Mouse (Mus musculus) E14TG2a.4 (cell line): ENCODE data around the gene Fam214a.

ENCODE experiments used
- H3K27me3 ChIP-seq: 2 replicates; pipeline ENCODE4 v1.6.1; 2014; ENCODE audit warnings: low read length, control low read depth; ENCODE audit not compliant: insufficient read depth
- H3K36me3 ChIP-seq: 2 replicates; pipeline ENCODE4 v1.6.1; 2014; ENCODE audit warnings: low read length, control low read depth; ENCODE audit not compliant: insufficient read depth
- H3K4me1 ChIP-seq: replicated peaks from 2 replicates; pipeline ENCODE4 v1.6.1; 2014; ENCODE audit warnings: low read depth, low read length, control low read depth
- H3K4me3 ChIP-seq: replicated peaks from 2 replicates; pipeline ENCODE4 v1.5.1; 2014; ENCODE audit warnings: mild to moderate bottlenecking, low read length
- H3K9me3 ChIP-seq: 2 replicates; pipeline ENCODE4 v1.6.1; 2014; ENCODE audit warnings: low read length, control low read depth
- CTCF ChIP-seq: conservative IDR thresholded peaks from 2 replicates; pipeline ENCODE4 v1.5.1; 2014; ENCODE audit warnings: low read length
- NANOG ChIP-seq: IDR thresholded peaks from 2 replicates; pipeline ENCODE4 v1.6.1; 2014; ENCODE audit warnings: borderline replicate concordance, low read length, mixed read lengths
- POU5F1 ChIP-seq: IDR thresholded peaks from 2 replicates; pipeline ENCODE4 v1.6.1; 2014; ENCODE audit warnings: low read length, borderline replicate concordance

Fam214a gene

DNA sequence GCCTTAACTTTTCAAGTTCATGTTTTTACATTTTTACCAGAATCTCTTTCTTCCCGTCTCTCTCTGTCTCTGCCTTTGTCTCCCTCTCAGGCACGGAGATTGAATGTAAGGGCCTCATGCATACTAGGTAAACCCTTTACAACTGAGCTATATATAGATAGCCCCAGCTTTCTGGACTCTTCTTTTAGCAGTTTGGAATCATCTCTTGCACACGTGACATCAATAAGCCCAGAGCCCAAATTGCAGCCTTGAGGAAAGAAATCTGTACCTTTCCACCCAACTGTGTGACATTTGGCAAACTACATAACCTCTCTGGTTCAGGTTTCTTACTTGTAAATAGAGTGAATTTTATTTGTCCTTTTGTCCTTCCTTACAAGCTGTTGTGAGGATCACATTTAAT, 119.7 kb downstream of the Fam214a start:
- Histone ChIP-seq H3K4me3 (peak overlapping the region; percentile 91), H3K27me3 (peaks cover 19% of the 10 kb centered on the region), H3K9me3 (no peaks in the 10 kb centered on the region), H3K4me1 (peaks cover 16% of the 10 kb centered on the region), H3K36me3 (no peaks in the 10 kb centered on the region)
- TF ChIP-seq NANOG: no peak
- no peak for TF ChIP-seq POU5F1
- no peak for TF ChIP-seq CTCF

DNA sequence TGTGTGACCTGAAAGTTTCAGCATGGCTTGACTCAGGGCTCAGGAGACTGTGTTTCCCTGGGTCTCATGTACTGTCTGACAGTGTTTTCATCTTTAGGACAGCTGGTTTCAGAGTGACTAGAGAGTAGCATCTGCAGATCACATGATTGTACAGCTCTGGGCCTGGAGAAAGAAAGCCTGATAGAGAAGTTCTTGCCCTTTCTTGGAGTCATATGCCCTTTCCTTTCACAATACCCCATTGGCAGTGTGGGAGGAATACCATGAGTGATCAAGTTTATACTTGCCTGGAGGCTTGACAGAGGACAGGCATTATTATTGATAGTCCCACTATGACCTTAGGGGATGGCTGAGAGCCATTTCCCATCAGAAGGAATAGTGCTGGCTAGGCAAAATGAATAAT, 124.5 kb downstream of the Fam214a start:
- no peak for TF ChIP-seq POU5F1
- TF ChIP-seq NANOG: no peak
- no peak for TF ChIP-seq CTCF
- peaks cover 7% of the 10 kb centered on the region for H3K27me3 ChIP-seq

More for the DNA sequence above, 124.5 kb downstream of the Fam214a start:
- no peak overlapping the region for H3K4me3 ChIP-seq
- peaks cover 9% of the 10 kb centered on the region for H3K9me3 ChIP-seq
- H3K36me3 ChIP-seq: no peaks in the 10 kb centered on the region
- H3K4me1 ChIP-seq: peaks cover 3% of the 10 kb centered on the region
